Mouse (Mus musculus) lung, embryonic 14.5 days (tissue): ENCODE data around the gene Bcdin3d. TPM values are rescaled to one million over a fixed set of nuclear protein-coding genes. Genes with fewer than 3 reads are reported as not detected.
A peak's percentile ranks its signal among the peaks of the same experiment; 100 is the strongest.

Source experiments
- ATAC-seq: fragments of 200-750 bp; cut with Nextera tagmentation; 2 replicates; pipeline ENCODE4 v1.8.0; 2017; ENCODE audit warnings: mild to moderate bottlenecking, moderate TSS enrichment, moderate library complexity; ENCODE audit not compliant: insufficient read depth
- DNase-seq: peaks from one replicate; pipeline ENCODE4 v3.0.0-alpha.2; 2015
- H3K27ac ChIP-seq: fragments of 300-500 bp; sonication (generic); 2 replicates; pipeline ENCODE4 v1.5.1; 2014; ENCODE audit warnings: low read depth, mild to moderate bottlenecking, moderate library complexity
- H3K27me3 ChIP-seq: fragments of 300-500 bp; sonication (generic); 2 replicates; pipeline ENCODE4 v1.6.1; 2014; ENCODE audit warnings: low read length, control low read depth; ENCODE audit not compliant: insufficient read depth
- H3K36me3 ChIP-seq: fragments of 300-500 bp; sonication (generic); 2 replicates; pipeline ENCODE4 v1.6.1; 2014; ENCODE audit warnings: control low read depth; ENCODE audit not compliant: insufficient read depth
- H3K4me1 ChIP-seq: fragments of 300-500 bp; sonication (generic); 2 replicates; pipeline ENCODE4 v1.6.1; 2014; ENCODE audit warnings: antibody characterized with exemption, control low read depth; ENCODE audit not compliant: insufficient read depth
- H3K4me2 ChIP-seq: fragments of 300-500 bp; sonication (generic); 2 replicates; pipeline ENCODE4 v1.6.1; 2014; ENCODE audit warnings: mild to moderate bottlenecking
- H3K4me3 ChIP-seq: fragments of 300-500 bp; sonication (generic); 2 replicates; pipeline ENCODE4 v1.5.1; 2014; ENCODE audit warnings: low read depth, low read length
- H3K9ac ChIP-seq: fragments of 300-500 bp; sonication (generic); 2 replicates; pipeline ENCODE4 v1.6.1; 2014
- H3K9me3 ChIP-seq: fragments of 300-500 bp; sonication (generic); 2 replicates; pipeline ENCODE4 v1.6.1; 2016; ENCODE audit warnings: low read depth, low read length, control low read depth
- CTCF ChIP-seq: IDR thresholded peaks from 2 replicates; pipeline ENCODE4 v1.5.1; 2016; ENCODE audit warnings: antibody characterized with exemption, low read depth
- WGBS: fragments of 180-500 bp; shearing (Covaris S2); extraction: QIAGEN DNeasy Blood & Tissue Kit; methylation state at CpG from one replicate; pipeline ENCODE4 v1.1.7; 2014; 5-methylcytosine and 5-hydroxymethylcytosine counted together
- polyA plus RNA-seq: library from polyadenylated mRNA; unstranded; fragments of >200 nt; fragmentation: Nextera tagmentation; extraction: Ambion mirVana; gene quantifications from 2 replicates; pipeline ENCODE4 v1.2.1, GENCODE M21; 2014

The Bcdin3d gene
- polyA plus RNA-seq, 1 experiment from 2014 or later: 13.2 TPM

- Histone ChIP-seq H3K27ac (peak overlapping the region; percentile 98), H3K4me1 (0 out of 2 replicates have a peak, but pooled peaks cover 3% of the 10 kb centered on the region), H3K27me3 (no peaks in the 10 kb centered on the region), H3K9ac (peak overlapping the region; percentile 91), H3K4me3 (peak overlapping the region; percentile 76), H3K36me3 (peaks cover 13% of the 10 kb centered on the region), H3K9me3 (no peaks in the 10 kb centered on the region), H3K4me2 (peak overlapping the region; percentile 77)
- TF ChIP-seq CTCF: no peak
- DNase-seq (peak; percentile 90), ATAC-seq (peak; percentile 89)
- WGBS: 4% methylated on average over 38 of the region's 38 CpGs
Measured at GRCm38 (mm10) chr15:99473801-99474575, 542 bp downstream of the Bcdin3d start.

GRCm38 (mm10) chr15:99472972-99473371 is 1.6 kb downstream of the Bcdin3d start:
- Histone ChIP-seq H3K9ac (no peak overlapping the region), H3K4me1 (0 out of 2 replicates have a peak, but pooled peaks cover 3% of the 10 kb centered on the region), H3K27ac (no peak overlapping the region), H3K4me3 (no peak overlapping the region; the same call in 1 of the 2 replicates), H3K4me2 (peak overlapping the region; percentile 77), H3K9me3 (no peaks in the 10 kb centered on the region), H3K36me3 (peaks cover 13% of the 10 kb centered on the region), H3K27me3 (no peaks in the 10 kb centered on the region)
- whole genome bisulfite sequencing: 82% methylated on average over 7 of the region's 7 CpGs
- no peak for DNase-seq
- ATAC-seq: no peak
- no peak for TF ChIP-seq CTCF

DNA sequence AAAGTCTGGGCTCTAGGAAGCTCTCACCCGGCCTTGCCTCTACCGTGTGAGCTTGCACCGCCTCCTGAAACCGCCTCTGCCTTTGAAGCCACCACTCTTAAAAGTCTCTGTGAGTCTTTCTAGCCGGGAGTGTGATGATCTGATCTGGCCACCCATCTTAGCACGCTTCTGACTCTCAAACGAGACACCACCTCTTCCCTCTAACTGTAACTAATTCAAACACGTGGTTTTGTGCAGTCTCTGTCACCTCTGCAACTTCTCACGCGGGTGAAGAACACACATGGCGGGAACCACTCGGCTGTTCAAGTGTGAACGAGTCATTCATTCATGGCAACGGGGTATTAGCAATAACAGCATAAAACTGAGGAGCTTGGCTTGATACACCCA is 2.9 kb downstream of the Bcdin3d start:
- ATAC-seq (no peak), DNase-seq (no peak)
- Histone ChIP-seq H3K9ac (no peak overlapping the region), H3K27me3 (no peaks in the 10 kb centered on the region), H3K4me1 (0 out of 2 replicates have a peak, but pooled peaks cover 3% of the 10 kb centered on the region), H3K4me3 (no peak overlapping the region), H3K27ac (no peak overlapping the region), H3K9me3 (no peaks in the 10 kb centered on the region), H3K4me2 (no peak overlapping the region), H3K36me3 (peaks cover 13% of the 10 kb centered on the region)
- TF ChIP-seq CTCF: no peak
- WGBS: 73% methylated on average over 14 of the region's 14 CpGs

DNA sequence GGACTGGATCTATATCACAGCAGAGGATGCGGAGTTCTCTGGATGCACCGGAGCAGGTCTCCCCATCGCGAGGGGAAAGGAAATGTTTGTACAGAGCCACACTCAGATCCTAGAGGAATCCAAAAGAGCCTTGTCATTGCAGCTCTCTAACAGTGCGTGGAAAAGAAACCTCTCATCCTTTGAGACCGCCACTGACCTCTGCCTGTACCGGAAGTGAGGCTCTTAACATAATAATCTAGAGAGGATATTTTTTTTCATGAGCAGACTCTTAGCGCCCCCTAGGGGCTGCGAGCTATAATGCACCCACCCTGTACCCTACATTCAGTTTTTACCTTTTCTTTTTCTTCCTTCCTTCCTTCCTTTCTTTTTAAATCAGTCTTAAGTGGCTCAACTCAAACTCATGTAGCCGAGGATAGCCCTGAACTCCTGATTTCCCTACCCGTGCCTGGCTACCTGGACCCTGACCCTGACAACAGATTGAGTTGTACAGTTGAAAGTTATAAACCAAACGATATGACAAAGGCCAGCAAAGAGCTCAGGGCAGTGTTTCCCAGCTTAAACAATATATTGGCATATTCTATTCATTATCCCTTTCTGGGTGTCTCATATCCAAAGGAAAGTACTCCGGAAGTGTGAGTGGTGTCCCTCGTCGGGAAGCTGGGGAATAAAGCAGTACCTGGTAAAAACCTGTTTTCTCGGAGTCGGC is 3.4 kb downstream of the Bcdin3d start:
- peak; percentile 76 for TF ChIP-seq CTCF
- Histone ChIP-seq H3K4me3 (no peak overlapping the region), H3K9ac (no peak overlapping the region), H3K27me3 (no peaks in the 10 kb centered on the region), H3K36me3 (peaks cover 13% of the 10 kb centered on the region), H3K27ac (no peak overlapping the region), H3K9me3 (no peaks in the 10 kb centered on the region), H3K4me1 (0 out of 2 replicates have a peak, but pooled peaks cover 3% of the 10 kb centered on the region), H3K4me2 (no peak overlapping the region)
- DNase-seq (peak; percentile 82), ATAC-seq (no peak)
- WGBS: 54% methylated on average over 17 of the region's 17 CpGs

DNA sequence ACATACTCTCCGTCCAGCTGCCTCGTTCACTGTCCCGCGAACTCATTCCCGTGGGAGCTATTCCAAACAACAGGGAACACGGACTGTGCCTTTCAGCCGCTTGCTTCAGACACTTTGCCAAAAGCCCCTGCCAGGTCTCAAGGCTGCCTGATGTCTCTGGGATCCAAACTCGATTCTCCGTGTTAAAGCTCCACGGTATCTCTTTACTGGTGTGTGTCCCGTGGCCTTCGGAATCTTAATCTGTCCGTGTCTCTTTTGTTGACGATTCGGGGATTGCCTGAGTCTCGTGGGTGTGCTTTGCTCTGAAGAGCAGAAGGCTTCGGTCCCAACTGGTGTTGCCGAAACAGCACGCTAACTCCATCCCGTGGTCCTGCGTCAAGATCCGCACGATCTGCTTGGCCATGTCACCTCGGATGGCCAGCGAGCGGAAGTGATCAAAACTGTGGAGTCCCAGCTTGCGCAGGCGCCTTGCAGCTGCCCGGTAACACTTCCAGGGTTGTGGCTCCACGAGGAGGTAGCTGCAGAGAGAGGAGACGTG is 4.2 kb downstream of the Bcdin3d start:
- H3K4me3 ChIP-seq: no peak overlapping the region
- no peak overlapping the region for H3K9ac ChIP-seq
- no peak for ATAC-seq
- no peak for DNase-seq
- H3K4me2 ChIP-seq: no peak overlapping the region
- TF ChIP-seq CTCF: no peak
- WGBS: 84% methylated on average over 31 of the region's 31 CpGs
- H3K36me3 ChIP-seq: peaks cover 13% of the 10 kb centered on the region
- no peaks in the 10 kb centered on the region for H3K27me3 ChIP-seq
- H3K4me1 ChIP-seq: 0 out of 2 replicates have a peak, but pooled peaks cover 3% of the 10 kb centered on the region
- H3K9me3 ChIP-seq: no peaks in the 10 kb centered on the region
- no peak overlapping the region for H3K27ac ChIP-seq

DNA sequence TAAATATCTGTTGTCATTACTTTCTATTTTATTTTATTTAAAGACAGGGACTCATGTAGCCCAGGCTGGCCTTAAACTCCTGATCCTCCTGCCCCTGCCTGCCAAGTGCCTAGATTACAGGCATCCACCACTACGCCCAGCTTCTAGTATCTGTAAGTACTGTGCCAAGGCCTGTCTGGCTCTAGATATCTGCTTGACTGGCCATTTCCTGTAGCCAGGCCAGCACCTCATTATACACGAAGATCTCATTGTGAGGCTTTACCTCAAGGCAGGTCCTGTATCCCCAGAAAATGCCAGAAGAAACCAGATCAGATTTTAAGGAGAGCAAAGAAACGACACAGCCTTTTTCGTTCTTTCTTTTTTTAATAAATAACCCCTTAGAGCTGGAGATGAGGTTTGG is 4.8 kb downstream of the Bcdin3d start:
- Histone ChIP-seq H3K36me3 (peaks cover 13% of the 10 kb centered on the region), H3K27ac (no peak overlapping the region), H3K4me2 (no peak overlapping the region), H3K4me3 (no peak overlapping the region), H3K9me3 (no peaks in the 10 kb centered on the region), H3K9ac (no peak overlapping the region), H3K27me3 (no peaks in the 10 kb centered on the region), H3K4me1 (no peaks in the 10 kb centered on the region)
- ATAC-seq (no peak), DNase-seq (no peak)
- WGBS: 81% methylated on average over 4 of the region's 4 CpGs
- TF ChIP-seq CTCF: no peak

GRCm38 (mm10) chr15:99469067-99469466 is 5.5 kb downstream of the Bcdin3d start:
- ATAC-seq (no peak), DNase-seq (peak; percentile 88)
- no peaks in the 10 kb centered on the region for H3K9me3 ChIP-seq

More at GRCm38 (mm10) chr15:99469067-99469466, 5.5 kb downstream of the Bcdin3d start:
- no peak overlapping the region for H3K9ac ChIP-seq
- no peaks in the 10 kb centered on the region for H3K27me3 ChIP-seq
- H3K4me1 ChIP-seq: no peaks in the 10 kb centered on the region
- peak; percentile 85 for TF ChIP-seq CTCF
- WGBS: 38% methylated on average over 3 of the region's 3 CpGs
- H3K4me2 ChIP-seq: no peak overlapping the region
- H3K27ac ChIP-seq: no peak overlapping the region
- H3K4me3 ChIP-seq: no peak overlapping the region
- H3K36me3 ChIP-seq: peaks cover 13% of the 10 kb centered on the region
